18 mouse cellular contexts compared by ENCODE assay signal in genomic region chrX:101120546-101120945, GRCm38 (mm10). TPM values are rescaled to one million over a fixed set of nuclear protein-coding genes. Genes with fewer than 3 reads are reported as not detected.
DNase-seq lines count a peak whose midpoint lies in the region; ATAC-seq and TF ChIP-seq lines count a peak whose summit lies in the region.
"Had no signal": no experiment of that assay in that cellular context is flagged by ENCODE, and none has a peak within 500 bp of the region (broad histone marks: within the 10 kb centered on the region; RNA-seq: fewer than 3 reads in every experiment).

No protein-coding gene starts in this region.

- no peaks in the 10 kb centered on the region for H3K4me1 ChIP-seq in forebrain, embryonic 14.5 days (ENCODE audit: control insufficient read depth, insufficient read depth, low read length)
- H3K4me1 ChIP-seq in forebrain, embryonic 11.5 days (replicated peaks; ENCODE audit: control insufficient read depth, insufficient read depth, low read length): no peaks in the 10 kb centered on the region
- no peaks in the 10 kb centered on the region for H3K4me1 ChIP-seq in kidney, postnatal 0 days (replicated peaks; ENCODE audit: insufficient read depth, low read length)
- no peaks in the 10 kb centered on the region for H3K4me1 ChIP-seq in kidney, embryonic 14.5 days (ENCODE audit: control insufficient read depth, insufficient read depth, low read length)
- no peaks in the 10 kb centered on the region for H3K4me1 ChIP-seq in midbrain, postnatal 0 days (ENCODE audit: insufficient read depth, low read length)
- H3K4me1 ChIP-seq in midbrain, embryonic 16.5 days (ENCODE audit: control insufficient read depth, insufficient read depth, low read length): no peaks in the 10 kb centered on the region
- H3K4me1 ChIP-seq: embryonic facial prominence, embryonic 13.5 days; heart, embryonic 10.5 days; kidney, embryonic 15.5 days; liver, embryonic 15.5 days had no signal

- H3K4me3 ChIP-seq in forebrain, embryonic 14.5 days (ENCODE audit: low read depth, low read length): no peak overlapping the region
- no peak overlapping the region for H3K4me3 ChIP-seq in forebrain, embryonic 11.5 days (ENCODE audit: low read depth, low read length)
- no peak overlapping the region for H3K4me3 ChIP-seq in kidney, postnatal 0 days (replicated peaks; ENCODE audit: low read depth, low read length)
- H3K4me3 ChIP-seq in kidney, embryonic 14.5 days (ENCODE audit: low read length): no peak overlapping the region
- no peak overlapping the region for H3K4me3 ChIP-seq in midbrain, postnatal 0 days (ENCODE audit: low read depth, low read length)
- H3K4me3 ChIP-seq in midbrain, embryonic 16.5 days (ENCODE audit: low read depth, low read length): no peak overlapping the region
- H3K4me3 ChIP-seq: embryonic facial prominence, embryonic 13.5 days; heart, embryonic 10.5 days; kidney, embryonic 15.5 days; liver, embryonic 15.5 days had no signal

- H3K36me3 ChIP-seq in forebrain, embryonic 14.5 days (ENCODE audit: control insufficient read depth, insufficient read depth, low read length): no peaks in the 10 kb centered on the region
- H3K36me3 ChIP-seq in forebrain, embryonic 11.5 days (ENCODE audit: control insufficient read depth, insufficient read depth, low read length): no peaks in the 10 kb centered on the region
- no peaks in the 10 kb centered on the region for H3K36me3 ChIP-seq in kidney, postnatal 0 days (ENCODE audit: insufficient read depth, low read length)
- no peaks in the 10 kb centered on the region for H3K36me3 ChIP-seq in kidney, embryonic 14.5 days (ENCODE audit: control insufficient read depth, insufficient read depth, low read length)
- no peaks in the 10 kb centered on the region for H3K36me3 ChIP-seq in midbrain, postnatal 0 days (ENCODE audit: insufficient read depth, low read length)
- no peaks in the 10 kb centered on the region for H3K36me3 ChIP-seq in midbrain, embryonic 16.5 days (ENCODE audit: control insufficient read depth, insufficient read depth, low read length)
- H3K36me3 ChIP-seq: embryonic facial prominence, embryonic 13.5 days; heart, embryonic 10.5 days; kidney, embryonic 15.5 days; liver, embryonic 15.5 days had no signal

- H3K9ac ChIP-seq in forebrain, embryonic 14.5 days (ENCODE audit: low read length): no peak overlapping the region
- no peak overlapping the region for H3K9ac ChIP-seq in forebrain, embryonic 11.5 days (ENCODE audit: low read length)
- no peak overlapping the region for H3K9ac ChIP-seq in kidney, postnatal 0 days (ENCODE audit: low read depth, low read length)
- H3K9ac ChIP-seq in kidney, embryonic 14.5 days (ENCODE audit: low read depth, low read length): no peak overlapping the region
- no peak overlapping the region for H3K9ac ChIP-seq in midbrain, postnatal 0 days (replicated peaks; ENCODE audit: low read length, poor library complexity, severe bottlenecking)
- H3K9ac ChIP-seq in midbrain, embryonic 16.5 days (ENCODE audit: low read depth, low read length): no peak overlapping the region
- H3K9ac ChIP-seq: embryonic facial prominence, embryonic 13.5 days; kidney, embryonic 15.5 days; liver, embryonic 15.5 days had no signal

- no peaks in the 10 kb centered on the region for H3K9me3 ChIP-seq in forebrain, embryonic 14.5 days (replicated peaks; ENCODE audit: control insufficient read depth, low read length)
- no peaks in the 10 kb centered on the region for H3K9me3 ChIP-seq in forebrain, embryonic 11.5 days (ENCODE audit: control insufficient read depth, low read length)
- no peaks in the 10 kb centered on the region for H3K9me3 ChIP-seq in kidney, postnatal 0 days (replicated peaks; ENCODE audit: low read length)
- no peaks in the 10 kb centered on the region for H3K9me3 ChIP-seq in kidney, embryonic 14.5 days (ENCODE audit: control insufficient read depth, low read length)
- H3K9me3 ChIP-seq in midbrain, postnatal 0 days (ENCODE audit: low read length): no peaks in the 10 kb centered on the region
- no peaks in the 10 kb centered on the region for H3K9me3 ChIP-seq in midbrain, embryonic 16.5 days (replicated peaks; ENCODE audit: control insufficient read depth, low read length, poor library complexity, severe bottlenecking)
- H3K9me3 ChIP-seq: embryonic facial prominence, embryonic 13.5 days; heart, embryonic 10.5 days; kidney, embryonic 15.5 days; liver, embryonic 15.5 days had no signal

- H3K27ac ChIP-seq in forebrain, embryonic 14.5 days (ENCODE audit: low read depth, low read length): no peak overlapping the region
- no peak overlapping the region for H3K27ac ChIP-seq in forebrain, embryonic 11.5 days (ENCODE audit: low read depth, low read length)
- no peak overlapping the region for H3K27ac ChIP-seq in kidney, postnatal 0 days
- no peak overlapping the region for H3K27ac ChIP-seq in kidney, embryonic 14.5 days (ENCODE audit: low read depth, low read length)
- H3K27ac ChIP-seq in midbrain, postnatal 0 days (ENCODE audit: low read depth, low read length): no peak overlapping the region
- no peak overlapping the region for H3K27ac ChIP-seq in midbrain, embryonic 16.5 days (ENCODE audit: low read length)
- H3K27ac ChIP-seq: embryonic facial prominence, embryonic 13.5 days; heart, embryonic 10.5 days; kidney, embryonic 15.5 days; liver, embryonic 15.5 days had no signal

- H3K4me2 ChIP-seq in forebrain, embryonic 14.5 days (ENCODE audit: low read length): no peak overlapping the region
- no peak overlapping the region for H3K4me2 ChIP-seq in forebrain, embryonic 11.5 days (ENCODE audit: low read depth, low read length, severe bottlenecking)
- no peak overlapping the region for H3K4me2 ChIP-seq in kidney, postnatal 0 days (ENCODE audit: low read length)
- H3K4me2 ChIP-seq in kidney, embryonic 14.5 days (replicated peaks; ENCODE audit: low read depth, low read length): no peak overlapping the region
- H3K4me2 ChIP-seq in midbrain, postnatal 0 days (ENCODE audit: low read depth, low read length, poor library complexity, severe bottlenecking): no peak overlapping the region
- H3K4me2 ChIP-seq in midbrain, embryonic 16.5 days (ENCODE audit: low read length): no peak overlapping the region
- H3K4me2 ChIP-seq: embryonic facial prominence, embryonic 13.5 days; kidney, embryonic 15.5 days; liver, embryonic 15.5 days had no signal

- H3K27me3 ChIP-seq in forebrain, embryonic 14.5 days (replicated peaks; ENCODE audit: control insufficient read depth, insufficient read depth, low read length): no peaks in the 10 kb centered on the region
- H3K27me3 ChIP-seq in forebrain, embryonic 11.5 days (ENCODE audit: control insufficient read depth, insufficient read depth, low read length): no peaks in the 10 kb centered on the region
- no peaks in the 10 kb centered on the region for H3K27me3 ChIP-seq in kidney, postnatal 0 days (ENCODE audit: insufficient read depth, low read length)
- H3K27me3 ChIP-seq in kidney, embryonic 14.5 days (ENCODE audit: control insufficient read depth, insufficient read depth, low read length): no peaks in the 10 kb centered on the region
- H3K27me3 ChIP-seq in midbrain, postnatal 0 days (ENCODE audit: insufficient read depth, low read length): no peaks in the 10 kb centered on the region
- H3K27me3 ChIP-seq in midbrain, embryonic 16.5 days (ENCODE audit: control insufficient read depth, insufficient read depth, low read depth, low read length): no peaks in the 10 kb centered on the region
- H3K27me3 ChIP-seq: embryonic facial prominence, embryonic 13.5 days; kidney, embryonic 15.5 days; liver, embryonic 15.5 days had no signal

- TF ChIP-seq CTCF in kidney, postnatal 0 days (IDR thresholded peaks at IDR 0.05; ENCODE audit: low read depth): peak; percentile 51
- TF ChIP-seq CTCF in midbrain, postnatal 0 days (IDR thresholded peaks at IDR 0.05): peak; percentile 72

- no peak for ATAC-seq in forebrain, embryonic 14.5 days
- ATAC-seq in forebrain, embryonic 11.5 days (replicated peaks; ENCODE audit: low FRiP score): no peak
- no peak for ATAC-seq in kidney, postnatal 0 days (replicated peaks; ENCODE audit: low FRiP score, low read depth)
- no peak for ATAC-seq in kidney, embryonic 14.5 days (ENCODE audit: low FRiP score, low TSS enrichment)
- no peak for ATAC-seq in midbrain, postnatal 0 days (ENCODE audit: low FRiP score)
- no peak for ATAC-seq in midbrain, embryonic 16.5 days
- ATAC-seq: inflammation-experienced regulatory T-cells, adult 6 months had no signal

- 59% methylated on average over 1 of the region's 1 CpGs for WGBS in forebrain, embryonic 14.5 days
- 75% methylated on average over 1 of the region's 1 CpGs for WGBS in forebrain, embryonic 11.5 days
- WGBS in kidney, postnatal 0 days: 43% methylated on average over 1 of the region's 1 CpGs
- WGBS in kidney, embryonic 14.5 days: 58% methylated on average over 1 of the region's 1 CpGs
- WGBS in midbrain, postnatal 0 days: 46% methylated on average over 1 of the region's 1 CpGs
- 48% methylated on average over 1 of the region's 1 CpGs for WGBS in midbrain, embryonic 16.5 days

- DNase-seq in forebrain, embryonic 14.5 days (ENCODE audit: low spot score): peak; percentile 7
- no peak for DNase-seq in forebrain, embryonic 11.5 days (ENCODE audit: low spot score)
- peak; percentile 22 for DNase-seq in kidney, postnatal 0 days (ENCODE audit: low spot score)
- peak; percentile 28 for DNase-seq in midbrain, postnatal 0 days (ENCODE audit: low spot score)
- no peak for DNase-seq in kidney, adult 8-10 months
- DNase-seq in c-Kit-positive CD71-positive TER-119-positive erythroid progenitor cells, embryonic 14.5 days (ENCODE audit: low spot score): no peak
- DNase-seq: cerebellum, adult 9-10 months; gastrocnemius, postnatal 14 days; lung, postnatal 14 days had no signal

RNA-seq across cellular contexts. Expression of gene Slc7a3, which starts 34.7 kb away (rescaled TPM):
- 1.9 and 2.2 TPM in 2 replicates for polyA plus RNA-seq in forebrain, embryonic 14.5 days (2014; fragmentation: Nextera tagmentation; extraction: Ambion mirVana)
- polyA plus RNA-seq in forebrain, embryonic 11.5 days (2014; fragmentation: Nextera tagmentation; extraction: Ambion mirVana): 1.1 and 1.2 TPM in 2 replicates
- polyA plus RNA-seq in kidney, postnatal 0 days (2015; fragmentation: Nextera tagmentation; extraction: Ambion mirVana): 1.6 TPM in 2 replicates
- 2.2 and 2.3 TPM in 2 replicates for polyA plus RNA-seq in kidney, embryonic 14.5 days (2014; fragmentation: Nextera tagmentation; extraction: Ambion mirVana)
- total RNA-seq in midbrain, postnatal 0 days (2014; rRNA removed): 30.8 and 33.2 TPM in 2 replicates
- 31.6 and 31.8 TPM in 2 replicates for polyA plus RNA-seq in midbrain, postnatal 0 days (2015; fragmentation: Nextera tagmentation; extraction: Ambion mirVana)
- 9.3 and 20.2 TPM in 2 replicates for polyA plus RNA-seq in midbrain, embryonic 16.5 days (2015; fragmentation: Nextera tagmentation; extraction: Ambion mirVana)
- total RNA-seq: heart, postnatal 10 days; monocyte, adult 5-6 weeks had no signal

Comparison
In these comparisons a context has a peak if more than half of its experiments do, and no peak if none do; other contexts are left out.
1. DNase-seq: peak in forebrain, embryonic 14.5 days (single experiment), kidney, postnatal 0 days (single experiment) and midbrain, postnatal 0 days (single experiment); none in forebrain, embryonic 11.5 days (single experiment), kidney, adult 8-10 months (0 of 2) and c-Kit-positive CD71-positive TER-119-positive erythroid progenitor cells, embryonic 14.5 days (single experiment).